Mouse (Mus musculus) forebrain, postnatal 0 days (tissue): ENCODE measurements around the gene Gm42417. TPM values are rescaled to one million over a fixed set of nuclear protein-coding genes. Genes with fewer than 3 reads are reported as not detected.

Experiments
- ATAC-seq: fragments of 200-750 bp; cut with Nextera tagmentation; 2 replicates; pipeline ENCODE4 v1.8.0; 2017; ENCODE audit warnings: mild to moderate bottlenecking, moderate library complexity
- DNase-seq: peaks from one replicate; pipeline ENCODE4 v3.0.0-alpha.2; 2015
- H3K27ac ChIP-seq: fragments of 300-500 bp; sonication (generic); 2 replicates; pipeline ENCODE4 v1.5.1; 2014; ENCODE audit warnings: low read depth, mild to moderate bottlenecking, antibody characterized with exemption, low read length, moderate library complexity, mixed read lengths
- H3K27me3 ChIP-seq: fragments of 300-500 bp; sonication (generic); 2 replicates; pipeline ENCODE4 v1.6.1; 2014; ENCODE audit warnings: mild to moderate bottlenecking, low read length, mixed read lengths; ENCODE audit not compliant: insufficient read depth
- H3K36me3 ChIP-seq: fragments of 300-500 bp; sonication (generic); 2 replicates; pipeline ENCODE4 v1.6.1; 2014; ENCODE audit warnings: mild to moderate bottlenecking, moderate library complexity; ENCODE audit not compliant: insufficient read depth
- H3K4me1 ChIP-seq: fragments of 300-500 bp; sonication (generic); 2 replicates; pipeline ENCODE4 v1.6.1; 2014; ENCODE audit warnings: antibody characterized with exemption; ENCODE audit not compliant: insufficient read depth
- H3K4me2 ChIP-seq: fragments of 300-500 bp; sonication (generic); 2 replicates; pipeline ENCODE4 v1.6.1; 2014; ENCODE audit warnings: low read depth, mild to moderate bottlenecking, moderate library complexity
- H3K4me3 ChIP-seq: fragments of 300-500 bp; sonication (generic); 2 replicates; pipeline ENCODE4 v1.5.1; 2014; ENCODE audit warnings: low read depth, low read length, mixed read lengths
- H3K9ac ChIP-seq: fragments of 300-500 bp; sonication (generic); 2 replicates; pipeline ENCODE4 v1.6.1; 2014; ENCODE audit warnings: mild to moderate bottlenecking
- H3K9me3 ChIP-seq: fragments of 300-500 bp; sonication (generic); 2 replicates; pipeline ENCODE4 v1.6.1; 2016; ENCODE audit warnings: low read length
- CTCF ChIP-seq: sonication (generic); IDR thresholded peaks from 2 replicates; pipeline ENCODE4 v1.5.1; 2016; ENCODE audit warnings: antibody characterized with exemption, control low read depth, low read depth
- WGBS: fragments of 180-500 bp; shearing (Covaris S2); extraction: QIAGEN DNeasy Blood & Tissue Kit; methylation state at CpG from one replicate; pipeline ENCODE4 v1.1.7; 2014; 5-methylcytosine and 5-hydroxymethylcytosine counted together
- polyA plus RNA-seq: library from polyadenylated mRNA; unstranded; fragments of >200 nt; fragmentation: Nextera tagmentation; extraction: Ambion mirVana; gene quantifications from 2 replicates; pipeline ENCODE4 v1.2.1, GENCODE M21; 2015
- total RNA-seq: library from RNA; depleted of rRNA; stranded (reverse); fragments of >200 nt; gene quantifications from 2 replicates; pipeline ENCODE4 v1.2.3, GENCODE M21; 2014; rRNA removed

The Gm42417 gene
- total RNA-seq (0.38 TPM in 1 of 2 replicates, not detected in the other), polyA plus RNA-seq (0.27 TPM in 1 of 2 replicates, not detected in the other)

GRCm38 (mm10) chr1:36539186-36539585, at the start of gene Gm42417:
TSS of gene Gm42417 (minus strand) at chr1:36539429.
- H3K27me3 ChIP-seq, result no peaks in the 10 kb centered on the region
- DNase-seq, result no peak
- H3K4me3 ChIP-seq, result no peak within 1 kb of the TSS
- no peak within 1 kb of the TSS for H3K9ac ChIP-seq
- no peak for TF ChIP-seq CTCF
- H3K36me3 ChIP-seq, result peaks cover 16% of the 10 kb centered on the region
- no peak for ATAC-seq
- no peaks in the 10 kb centered on the region for H3K4me1 ChIP-seq
- H3K9me3 ChIP-seq, result no peaks in the 10 kb centered on the region
- WGBS, result 76% methylated on average over 9 of the region's 9 CpGs
- H3K4me2 ChIP-seq, result no peak within 1 kb of the TSS
- no peak within 1 kb of the TSS for H3K27ac ChIP-seq

GRCm38 (mm10) chr1:36587860-36588259, 48.6 kb upstream of the Gm42417 start:
- no peaks in the 10 kb centered on the region for H3K27me3 ChIP-seq
- H3K4me3 ChIP-seq, result no peak overlapping the region
- H3K4me1 ChIP-seq, result peaks cover 5% of the 10 kb centered on the region; the same call in 1 of the 2 replicates
- H3K4me2 ChIP-seq, result no peak overlapping the region
- no peaks in the 10 kb centered on the region for H3K36me3 ChIP-seq
- TF ChIP-seq CTCF, result no peak
- H3K9me3 ChIP-seq, result no peaks in the 10 kb centered on the region
- WGBS, result 89% methylated on average over 6 of the region's 6 CpGs
- no peak overlapping the region for H3K27ac ChIP-seq
- ATAC-seq (no peak), DNase-seq (no peak)
- H3K9ac ChIP-seq, result no peak overlapping the region

GRCm38 (mm10) chr1:36586288-36586687, 47.1 kb upstream of the Gm42417 start:
- DNase-seq (no peak), ATAC-seq (no peak)
- TF ChIP-seq CTCF, result no peak
- H3K27me3 ChIP-seq, result no peaks in the 10 kb centered on the region
- no peak overlapping the region for H3K4me2 ChIP-seq
- H3K4me1 ChIP-seq, result peaks cover 5% of the 10 kb centered on the region; the same call in 1 of the 2 replicates
- WGBS, result 44% methylated on average over 4 of the region's 4 CpGs
- no peak overlapping the region for H3K4me3 ChIP-seq
- H3K9ac ChIP-seq, result no peak overlapping the region
- no peaks in the 10 kb centered on the region for H3K36me3 ChIP-seq
- H3K9me3 ChIP-seq, result no peaks in the 10 kb centered on the region
- no peak overlapping the region for H3K27ac ChIP-seq

- DNase-seq, result no peak
- H3K4me1 ChIP-seq, result peaks cover 16% of the 10 kb centered on the region
- H3K27me3 ChIP-seq, result no peaks in the 10 kb centered on the region
- no peaks in the 10 kb centered on the region for H3K36me3 ChIP-seq
- ATAC-seq, result no peak
- WGBS, result 84% methylated on average over 8 of the region's 8 CpGs
- H3K4me2 ChIP-seq, result no peak overlapping the region
- H3K4me3 ChIP-seq, result no peak overlapping the region
- H3K9ac ChIP-seq, result no peak overlapping the region
- H3K27ac ChIP-seq, result no peak overlapping the region
- no peaks in the 10 kb centered on the region for H3K9me3 ChIP-seq
- TF ChIP-seq CTCF, result no peak
Observed at GRCm38 (mm10) chr1:36583408-36584116, 44.3 kb upstream of the Gm42417 start.

- H3K9me3 ChIP-seq, result no peaks in the 10 kb centered on the region
- H3K27me3 ChIP-seq, result no peaks in the 10 kb centered on the region
- H3K4me2 ChIP-seq, result no peak overlapping the region
- DNase-seq (no peak), ATAC-seq (no peak)
- 74% methylated on average over 8 of the region's 8 CpGs for WGBS
- H3K9ac ChIP-seq, result no peak overlapping the region
- H3K36me3 ChIP-seq, result no peaks in the 10 kb centered on the region
- H3K27ac ChIP-seq, result no peak overlapping the region
- H3K4me1 ChIP-seq, result peaks cover 16% of the 10 kb centered on the region
- TF ChIP-seq CTCF, result no peak
- H3K4me3 ChIP-seq, result no peak overlapping the region
Observed at GRCm38 (mm10) chr1:36582211-36582610, 43.0 kb upstream of the Gm42417 start.

GRCm38 (mm10) chr1:36581260-36581659, 42.0 kb upstream of the Gm42417 start:
- Histone ChIP-seq H3K36me3 (no peaks in the 10 kb centered on the region), H3K4me3 (no peak overlapping the region), H3K4me1 (peaks cover 16% of the 10 kb centered on the region), H3K4me2 (no peak overlapping the region), H3K27me3 (no peaks in the 10 kb centered on the region), H3K27ac (peak overlapping the region; percentile 90), H3K9ac (no peak overlapping the region), H3K9me3 (no peaks in the 10 kb centered on the region)
- TF ChIP-seq CTCF, result no peak
- 23% methylated on average over 5 of the region's 5 CpGs for WGBS
- DNase-seq (no peak), ATAC-seq (no peak)

- Histone ChIP-seq H3K27ac (peak overlapping the region; percentile 90), H3K36me3 (no peaks in the 10 kb centered on the region), H3K4me2 (peak overlapping the region; percentile 35), H3K4me3 (no peak overlapping the region), H3K9me3 (no peaks in the 10 kb centered on the region), H3K27me3 (no peaks in the 10 kb centered on the region), H3K9ac (peak overlapping the region; percentile 37; the same call in 1 of the 2 replicates), H3K4me1 (peaks cover 16% of the 10 kb centered on the region)
- TF ChIP-seq CTCF, result no peak; the same call in 1 of the 2 replicates
- ATAC-seq (peak; percentile 94), DNase-seq (peak; percentile 79)
- 5% methylated on average over 17 of the region's 17 CpGs for WGBS
Observed at GRCm38 (mm10) chr1:36580384-36581207, 41.4 kb upstream of the Gm42417 start.
